Mouse (Mus musculus) B cell, adult 62 days (primary cell): ENCODE results near the gene Coq6. TPM values are rescaled to one million over a fixed set of nuclear protein-coding genes. Genes with fewer than 3 reads are reported as not detected.

ENCODE experiments used
- total RNA-seq: library from RNA; stranded (reverse); gene quantifications from 4 replicates; pipeline ENCODE4 v1.2.4, GENCODE M21; 2023

Coq6 gene
- 23.4 to 34.3 TPM (median 28.3 TPM) in 4 replicates for total RNA-seq

DNA sequence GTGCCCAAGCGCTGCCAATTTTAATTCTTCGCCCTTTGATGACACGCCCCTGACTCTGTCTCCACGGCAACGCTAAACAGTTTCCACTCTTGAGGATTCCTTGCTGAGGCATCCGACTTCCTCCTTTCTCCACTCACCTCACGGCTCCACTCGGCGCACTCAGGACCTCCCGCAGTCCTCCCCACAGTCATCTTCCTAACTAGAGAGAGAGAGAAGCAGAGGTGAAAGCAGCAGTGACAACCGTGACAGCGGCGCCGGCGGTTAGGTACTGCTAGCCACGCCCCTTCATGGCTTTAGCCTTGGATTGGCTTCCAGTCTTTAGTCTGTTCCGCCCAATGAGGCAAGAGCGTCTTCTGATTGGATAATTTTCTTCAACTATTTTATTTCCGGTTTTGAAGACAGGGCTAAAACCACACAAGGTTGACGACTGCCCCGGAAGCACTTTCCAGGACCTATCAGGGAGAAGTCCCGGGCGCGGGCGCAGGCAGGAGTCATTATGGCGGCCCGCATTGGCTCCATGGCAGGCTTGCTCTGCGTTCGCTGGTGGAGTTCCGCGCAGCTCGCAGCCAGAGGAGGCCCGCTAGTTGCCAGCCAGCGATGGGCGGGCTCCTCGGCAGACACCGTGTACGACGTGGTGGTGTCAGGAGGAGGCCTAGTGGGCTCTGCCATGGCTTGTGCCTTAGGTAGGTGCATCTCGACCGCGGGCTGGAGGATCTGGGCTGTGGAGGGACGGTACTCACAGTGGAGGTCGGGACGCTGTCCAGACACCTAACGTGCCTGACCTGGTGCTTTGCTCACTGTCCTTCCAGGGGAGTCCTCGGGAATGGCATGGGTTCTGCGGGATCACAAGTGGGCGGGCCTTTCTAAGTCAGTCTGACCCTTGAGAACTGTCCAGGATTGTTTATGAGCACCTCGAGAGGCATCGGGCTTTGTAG lies at the start of gene Coq6, which contains the start of gene Fam161b:
Gene Coq6 (plus strand): TSS at position 103 of the 935 bp plus-strand sequence.
Gene Fam161b (minus strand): TSS at position 279 of the 935 bp plus-strand sequence.

DNA sequence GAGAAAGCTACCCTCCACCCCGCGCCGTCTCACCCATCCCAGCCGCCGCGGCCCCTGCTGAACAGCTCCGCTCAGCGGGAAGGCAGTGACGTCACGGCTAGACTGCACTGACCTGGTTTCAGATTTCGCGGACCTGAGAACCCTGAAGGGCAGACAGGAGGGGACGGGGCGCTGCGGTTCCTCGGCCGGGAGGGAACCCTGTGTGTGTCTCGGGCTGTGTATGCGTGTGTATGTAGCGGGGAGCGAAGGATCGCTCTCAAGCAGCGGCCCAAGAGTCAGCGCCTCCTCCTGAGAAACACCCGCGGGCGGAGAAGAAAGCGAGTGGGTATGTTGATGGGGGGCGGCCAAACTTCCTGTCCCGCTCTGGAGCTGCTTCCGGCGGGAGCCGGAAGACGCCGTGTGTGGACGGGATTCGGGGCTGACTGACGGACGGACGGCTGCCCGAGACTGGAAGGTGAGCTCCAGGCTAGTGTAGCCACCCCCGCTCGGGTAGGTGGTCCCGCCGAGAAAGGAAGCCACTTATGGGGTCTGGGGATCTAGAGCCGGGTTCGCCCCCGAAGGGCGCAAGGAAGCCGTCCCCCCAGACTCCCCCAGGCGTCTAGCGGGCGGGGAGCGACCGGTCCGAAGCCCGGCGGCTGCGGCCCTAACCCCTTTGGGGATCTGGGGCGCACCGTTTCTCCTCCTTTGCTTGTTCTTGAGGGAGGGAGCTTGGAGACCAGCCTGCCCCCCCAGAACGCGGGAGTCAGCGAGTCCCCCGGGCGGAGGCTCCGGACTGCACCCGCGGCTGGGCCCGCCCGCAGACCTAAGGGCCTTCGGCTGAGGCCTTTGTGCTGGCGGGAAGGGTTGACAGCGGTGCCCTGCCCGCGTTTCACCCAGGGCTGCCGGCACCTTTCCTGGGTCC lies 44.5 kb upstream of the Coq6 start, which contains the start of gene Zfp410:
Gene Zfp410 (plus strand): TSS at position 132 of the 901 bp plus-strand sequence.

DNA sequence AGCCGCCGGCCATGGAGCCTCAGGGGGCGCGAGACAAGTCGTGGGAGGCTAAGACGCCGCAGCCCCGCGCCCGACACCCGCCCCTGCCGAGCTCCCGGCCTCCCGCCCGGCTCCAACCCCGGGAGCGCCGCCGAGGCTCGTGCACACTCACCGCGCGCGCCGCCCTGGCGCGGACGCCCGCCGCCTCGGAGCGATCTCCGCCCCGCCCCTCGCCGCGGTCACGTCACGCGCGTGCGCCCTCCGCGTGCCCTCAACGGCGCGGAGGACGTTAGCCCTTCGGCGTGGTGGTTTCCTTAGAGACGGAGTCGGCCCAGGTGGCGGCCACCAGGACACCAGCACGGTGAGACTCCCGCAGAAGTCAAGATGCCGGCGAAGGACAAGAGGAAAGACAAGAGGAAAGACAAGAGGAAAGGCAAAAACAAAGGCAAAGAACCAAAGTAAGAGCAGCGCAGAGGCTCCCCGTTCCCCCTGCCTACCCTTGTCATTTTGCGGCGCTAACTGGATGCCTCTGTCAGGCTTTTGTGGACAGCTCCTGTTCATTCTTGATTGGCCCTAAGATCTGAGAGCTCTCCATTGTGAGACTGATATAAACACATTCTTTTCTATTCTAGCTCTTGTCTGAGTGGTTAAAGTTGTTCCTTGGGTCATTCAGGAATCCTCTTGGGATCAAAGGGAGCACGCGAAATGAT lies 47.5 kb downstream of the Coq6 start, which contains the start of the genes Entpd5 and Bbof1:
Gene Entpd5 (minus strand): TSS at position 211 of the 689 bp plus-strand sequence.
Gene Bbof1 (plus strand): TSS at position 253 of the 689 bp plus-strand sequence.

DNA sequence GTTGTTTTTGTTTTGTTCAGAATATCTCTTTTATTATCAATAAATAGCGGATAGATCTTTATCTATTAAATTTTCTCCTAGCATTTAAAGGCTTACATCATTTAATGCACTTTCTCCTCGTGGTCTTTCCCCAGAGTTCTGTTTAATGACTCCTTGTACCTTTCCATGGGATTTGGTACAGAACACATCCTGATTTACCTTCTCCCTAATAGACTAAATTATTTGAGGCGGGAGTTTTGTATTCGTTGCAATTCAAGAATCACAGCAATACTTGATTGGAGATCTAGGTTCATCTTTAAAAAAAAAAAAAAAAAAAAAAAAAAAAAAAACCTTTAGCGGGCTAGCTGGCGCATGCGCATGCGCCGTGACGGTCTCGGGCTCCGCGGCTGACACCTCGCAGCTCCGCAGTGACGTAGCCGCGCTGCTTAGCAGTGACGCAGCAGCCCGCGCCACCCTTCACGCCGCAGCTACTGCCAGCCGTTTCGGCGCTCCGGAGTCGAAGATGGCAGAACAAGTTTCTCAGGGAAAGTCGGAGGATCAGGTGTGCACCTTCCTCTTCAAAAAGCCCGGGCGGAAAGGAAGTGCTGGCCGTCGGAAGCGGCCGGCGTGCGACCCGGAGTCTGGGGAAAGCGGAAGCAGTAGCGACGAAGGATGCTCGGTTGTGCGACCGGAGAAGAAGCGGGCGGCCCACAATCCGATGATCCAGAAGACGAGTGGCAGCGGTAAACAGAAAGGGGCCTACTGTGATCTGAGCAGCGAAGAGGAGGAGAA lies 55.6 kb downstream of the Coq6 start, which contains the start of gene Rnf113a2:
Gene Rnf113a2 (plus strand): TSS at position 363 of the 771 bp plus-strand sequence.

Other genes with a start within 250 kb of the Coq6 start
- gene Dnal1, start 247.3 kb upstream of the Coq6 start, total RNA-seq: 0.58 to 0.78 TPM (median 0.69 TPM) in 4 replicates
- gene Pnma1, start 213.2 kb upstream of the Coq6 start, total RNA-seq: 14.7 to 16.3 TPM (median 15.6 TPM) in 4 replicates
- 208 to 233 TPM (median 223 TPM) in 4 replicates for gene Elmsan1, start 142.8 kb upstream of the Coq6 start, total RNA-seq
- 18.9 to 24.7 TPM (median 22.6 TPM) in 4 replicates for gene Ptgr2, start 76.4 kb upstream of the Coq6 start, total RNA-seq
- gene Zfp410, start 44.8 kb upstream of the Coq6 start, total RNA-seq: 52.0 to 76.0 TPM (median 59.6 TPM) in 4 replicates
- gene Fam161b, start 176 bp downstream of the Coq6 start, total RNA-seq: 1.4 to 2.8 TPM (median 2.6 TPM) in 4 replicates
- gene Entpd5, start 47.4 kb downstream of the Coq6 start, total RNA-seq: 26.8 to 33.3 TPM (median 29.1 TPM) in 4 replicates
- gene Bbof1, start 47.4 kb downstream of the Coq6 start, total RNA-seq: 0.77 to 1.7 TPM (median 1.6 TPM) in 4 replicates
- 45.3 to 47.8 TPM (median 46.1 TPM) in 4 replicates for gene Rnf113a2, start 55.5 kb downstream of the Coq6 start, total RNA-seq
- gene Aldh6a1, start 89.3 kb downstream of the Coq6 start, total RNA-seq: 6.7 to 11.9 TPM (median 7.9 TPM) in 4 replicates
- gene Lin52, start 89.8 kb downstream of the Coq6 start, total RNA-seq: 17.2 to 23.1 TPM (median 22.6 TPM) in 4 replicates
- gene Vsx2, start 208.1 kb downstream of the Coq6 start, total RNA-seq: not detected in 4 replicates